Mouse (Mus musculus): ENCODE data around the gene Hdac4. TPM values are rescaled to one million over a fixed set of nuclear protein-coding genes. Genes with fewer than 3 reads are reported as not detected.

Hdac4 gene
- polyA plus RNA-seq, 1 experiment from 2014 or later = 20.7 TPM

DNA sequence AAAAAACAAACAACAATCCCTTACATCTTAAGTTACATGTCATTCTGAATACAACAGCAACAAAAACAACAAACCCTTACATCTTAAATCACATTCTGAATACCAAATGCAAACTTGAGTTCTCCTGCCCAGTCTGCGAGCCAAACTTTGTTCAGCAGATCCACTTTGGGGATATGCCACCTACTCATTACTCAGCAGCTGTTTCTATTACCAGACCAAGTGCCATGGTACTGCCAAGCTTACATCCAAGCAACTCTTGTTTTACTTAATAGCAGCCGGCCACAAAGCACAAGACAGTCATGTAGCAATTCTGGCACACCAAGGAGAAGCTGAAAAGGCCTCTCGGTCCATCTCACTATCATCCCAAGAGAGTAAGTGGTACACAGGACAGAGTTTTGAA is 138.4 kb downstream of the Hdac4 start:
- no peaks in the 10 kb centered on the region; the same call in 1 of the 2 replicates for H3K36me3 ChIP-seq
- 95% methylated on average over 3 of the region's 3 CpGs for WGBS
- no peak overlapping the region for H3K27ac ChIP-seq
- no peak overlapping the region for H3K4me3 ChIP-seq
- no peak for DNase-seq (ENCODE audit: low spot score)
- no peaks in the 10 kb centered on the region for H3K9me3 ChIP-seq (replicated peaks)
- no peaks in the 10 kb centered on the region for H3K27me3 ChIP-seq (ENCODE audit: low read depth, poor library complexity, severe bottlenecking)
- H3K4me1 ChIP-seq = peaks cover 17% of the 10 kb centered on the region

GRCm38 (mm10) chr1:92055149-92055548 is 140.3 kb downstream of the Hdac4 start:
- 64% methylated on average over 2 of the region's 2 CpGs for WGBS
- Histone ChIP-seq H3K4me1 (peaks cover 12% of the 10 kb centered on the region; the same call in 1 of the 2 replicates), H3K27me3 (ENCODE audit: low read depth, poor library complexity, severe bottlenecking) (no peaks in the 10 kb centered on the region), H3K27ac (no peak overlapping the region), H3K4me3 (no peak overlapping the region), H3K36me3 (no peaks in the 10 kb centered on the region; the same call in 1 of the 2 replicates), H3K9me3 (replicated peaks) (no peaks in the 10 kb centered on the region)
- DNase-seq (ENCODE audit: low spot score) = no peak

- H3K9me3 ChIP-seq (replicated peaks) = no peaks in the 10 kb centered on the region
- no peak for DNase-seq (ENCODE audit: low spot score)
- no peak overlapping the region for H3K4me3 ChIP-seq
- no peaks in the 10 kb centered on the region; the same call in 1 of the 2 replicates for H3K36me3 ChIP-seq
- H3K27ac ChIP-seq = no peak overlapping the region
- H3K4me1 ChIP-seq = peaks cover 9% of the 10 kb centered on the region; the same call in 1 of the 2 replicates
- 89% methylated on average over 4 of the region's 4 CpGs for WGBS
- no peaks in the 10 kb centered on the region for H3K27me3 ChIP-seq (ENCODE audit: low read depth, poor library complexity, severe bottlenecking)
Observed at GRCm38 (mm10) chr1:92052190-92052589, 143.3 kb downstream of the Hdac4 start.

GRCm38 (mm10) chr1:92051489-92052062 is 143.9 kb downstream of the Hdac4 start:
- DNase-seq (ENCODE audit: low spot score) = no peak
- Histone ChIP-seq H3K36me3 (no peaks in the 10 kb centered on the region; the same call in 1 of the 2 replicates), H3K27ac (no peak overlapping the region), H3K4me1 (peaks cover 9% of the 10 kb centered on the region; the same call in 1 of the 2 replicates), H3K9me3 (replicated peaks) (no peaks in the 10 kb centered on the region), H3K4me3 (no peak overlapping the region), H3K27me3 (ENCODE audit: low read depth, poor library complexity, severe bottlenecking) (no peaks in the 10 kb centered on the region)
- WGBS = 91% methylated on average over 4 of the region's 4 CpGs

DNA sequence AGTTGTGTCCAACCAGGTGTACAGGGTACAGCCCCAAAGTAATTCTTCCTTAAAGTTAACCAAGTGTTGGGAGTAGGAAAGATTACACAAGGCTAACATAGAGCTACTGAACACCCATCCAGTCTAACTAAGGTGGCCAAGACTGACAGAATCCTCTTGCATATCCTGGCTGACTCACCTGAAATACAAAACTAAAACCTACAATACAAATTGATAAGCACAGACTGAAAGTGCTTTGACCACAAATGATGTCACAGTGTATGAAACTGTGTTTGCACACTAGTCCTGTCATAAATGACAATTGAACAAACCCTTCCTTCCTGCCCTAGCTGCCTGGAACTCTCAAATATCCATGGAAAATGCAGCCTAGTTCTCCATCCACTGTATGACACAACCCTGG is 144.5 kb downstream of the Hdac4 start:
- Histone ChIP-seq H3K27ac (no peak overlapping the region), H3K4me1 (peaks cover 9% of the 10 kb centered on the region; the same call in 1 of the 2 replicates), H3K27me3 (ENCODE audit: low read depth, poor library complexity, severe bottlenecking) (no peaks in the 10 kb centered on the region), H3K9me3 (replicated peaks) (no peaks in the 10 kb centered on the region), H3K36me3 (no peaks in the 10 kb centered on the region; the same call in 1 of the 2 replicates), H3K4me3 (no peak overlapping the region)
- DNase-seq (ENCODE audit: low spot score) = no peak

DNA sequence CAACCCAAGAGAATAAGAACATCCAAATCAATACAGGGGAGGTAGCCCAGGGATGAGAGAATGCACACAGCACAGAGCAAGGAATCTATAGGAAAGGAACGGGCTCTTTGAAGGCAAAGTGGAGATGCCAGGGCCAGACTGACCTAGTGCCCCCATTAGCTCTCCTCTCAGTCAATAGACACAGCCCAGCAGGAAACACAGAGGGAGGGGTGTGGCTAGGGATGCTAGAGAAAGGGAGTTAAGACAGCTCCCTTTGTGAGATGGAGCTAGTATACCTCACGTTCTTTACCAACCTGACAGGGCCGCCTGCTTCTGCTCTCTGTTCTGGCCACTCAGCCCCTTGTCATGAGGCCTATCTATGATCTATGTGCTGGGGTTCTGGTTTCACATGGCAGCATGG is 144.9 kb downstream of the Hdac4 start:
- Histone ChIP-seq H3K4me1 (peaks cover 9% of the 10 kb centered on the region; the same call in 1 of the 2 replicates), H3K9me3 (replicated peaks) (no peaks in the 10 kb centered on the region), H3K36me3 (no peaks in the 10 kb centered on the region; the same call in 1 of the 2 replicates), H3K27ac (no peak overlapping the region), H3K27me3 (ENCODE audit: low read depth, poor library complexity, severe bottlenecking) (no peaks in the 10 kb centered on the region), H3K4me3 (no peak overlapping the region)
- WGBS = 33% methylated on average over 3 of the region's 3 CpGs
- DNase-seq (ENCODE audit: low spot score) = no peak

DNA sequence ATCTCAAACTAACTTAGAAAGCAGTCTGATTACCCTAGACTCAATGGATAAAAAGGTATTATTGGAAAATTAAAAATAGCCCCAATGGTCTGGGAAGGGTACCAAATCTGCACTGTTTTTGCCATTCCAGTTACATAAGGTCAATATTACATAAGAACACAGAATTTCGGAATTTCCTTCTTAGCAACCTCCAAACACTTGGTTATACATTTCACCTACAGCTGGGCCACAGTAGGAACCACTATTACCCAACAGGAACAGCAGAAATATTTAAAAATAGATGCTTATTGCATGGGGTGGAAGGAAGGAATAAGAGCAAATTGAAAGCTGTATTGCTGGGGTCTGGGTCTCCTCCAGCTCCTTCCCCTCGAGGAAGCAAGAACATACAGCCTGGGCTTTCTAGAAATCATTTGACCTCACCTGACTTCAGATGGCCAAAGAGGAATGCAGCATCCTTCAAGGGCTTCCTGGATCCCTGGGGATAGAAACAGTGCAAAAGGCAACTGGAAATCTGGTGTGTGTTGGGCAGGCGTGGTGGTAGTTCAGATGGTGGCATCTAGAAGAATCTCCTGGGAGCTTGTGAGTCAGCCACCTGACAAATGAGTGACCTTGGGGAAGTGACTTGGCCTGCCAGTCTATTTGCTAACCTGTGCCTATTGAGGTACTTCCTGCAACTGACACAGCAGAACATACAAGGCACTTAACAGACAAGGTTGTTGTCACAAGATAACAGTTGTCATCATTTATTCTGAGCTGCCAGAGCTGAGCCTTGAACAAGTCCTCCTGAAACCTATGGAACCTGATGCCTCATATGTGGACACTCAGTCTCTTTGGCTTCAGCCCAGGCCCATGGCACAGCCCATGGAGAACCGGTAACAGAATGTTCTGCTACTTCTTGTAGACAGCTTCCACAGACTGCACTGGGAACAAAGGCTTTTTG is 146.8 kb downstream of the Hdac4 start:
- H3K27me3 ChIP-seq (ENCODE audit: low read depth, poor library complexity, severe bottlenecking) = no peaks in the 10 kb centered on the region
- H3K9me3 ChIP-seq (replicated peaks) = no peaks in the 10 kb centered on the region
- no peak overlapping the region for H3K27ac ChIP-seq
- WGBS = 94% methylated on average over 4 of the region's 4 CpGs
- no peak for DNase-seq (ENCODE audit: low spot score)
- no peaks in the 10 kb centered on the region for H3K36me3 ChIP-seq
- peaks cover 20% of the 10 kb centered on the region for H3K4me1 ChIP-seq
- H3K4me3 ChIP-seq = no peak overlapping the region

DNA sequence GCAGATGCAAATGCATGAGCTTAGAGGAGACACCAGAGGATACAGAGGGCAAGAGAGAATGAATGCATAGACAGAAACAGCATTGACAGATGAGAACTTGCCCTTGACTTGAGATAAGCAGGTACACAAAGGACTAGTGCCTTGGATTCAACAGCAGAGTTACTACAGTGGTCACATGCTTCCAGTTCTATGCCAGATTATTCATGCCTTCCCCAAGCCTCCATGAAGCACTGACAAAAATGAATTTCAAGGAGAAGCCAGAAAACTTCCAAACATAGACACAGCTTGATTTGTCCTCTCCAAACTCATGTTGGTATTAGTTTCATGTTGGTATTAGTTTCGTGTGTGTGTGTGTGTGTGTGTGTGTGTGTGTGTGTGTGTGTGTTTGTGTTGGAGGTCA is 149.8 kb downstream of the Hdac4 start:
- Histone ChIP-seq H3K4me1 (peaks cover 20% of the 10 kb centered on the region), H3K27me3 (ENCODE audit: low read depth, poor library complexity, severe bottlenecking) (no peaks in the 10 kb centered on the region), H3K36me3 (no peaks in the 10 kb centered on the region), H3K4me3 (no peak overlapping the region), H3K27ac (no peak overlapping the region), H3K9me3 (replicated peaks) (no peaks in the 10 kb centered on the region)
- 76% methylated on average over 1 of the region's 1 CpGs for WGBS
- DNase-seq (ENCODE audit: low spot score) = no peak

DNA sequence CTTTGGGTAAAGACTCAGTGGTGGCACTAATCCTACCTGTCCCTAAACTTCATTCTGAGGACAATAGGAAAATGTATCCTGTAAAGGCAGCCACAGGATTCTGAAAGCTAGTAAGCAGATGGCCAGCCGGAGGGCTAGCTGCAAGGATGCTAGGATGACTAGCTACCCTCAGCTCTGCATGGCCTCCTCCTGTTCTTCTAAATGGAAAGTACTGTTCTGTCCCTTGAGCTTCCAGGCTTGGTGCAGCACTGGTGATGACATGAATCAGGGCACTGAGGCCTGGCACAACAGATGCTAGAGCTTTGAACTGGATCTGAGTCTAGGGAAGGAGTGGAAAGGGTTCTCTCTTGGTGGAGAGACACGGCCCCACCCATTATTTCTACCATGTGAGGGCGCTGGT is 150.6 kb downstream of the Hdac4 start:
- 82% methylated on average over 3 of the region's 3 CpGs for WGBS
- no peaks in the 10 kb centered on the region for H3K36me3 ChIP-seq
- no peaks in the 10 kb centered on the region for H3K27me3 ChIP-seq (ENCODE audit: low read depth, poor library complexity, severe bottlenecking)
- peaks cover 17% of the 10 kb centered on the region for H3K4me1 ChIP-seq
- H3K4me3 ChIP-seq = no peak overlapping the region
- no peak for DNase-seq (ENCODE audit: low spot score)
- no peak overlapping the region; the same call in 1 of the 2 replicates for H3K27ac ChIP-seq
- no peaks in the 10 kb centered on the region for H3K9me3 ChIP-seq (replicated peaks)

- H3K27me3 ChIP-seq (ENCODE audit: low read depth, poor library complexity, severe bottlenecking) = no peaks in the 10 kb centered on the region
- no peak for DNase-seq (ENCODE audit: low spot score)
- H3K27ac ChIP-seq = no peak overlapping the region
- no peaks in the 10 kb centered on the region for H3K36me3 ChIP-seq
- no peaks in the 10 kb centered on the region for H3K9me3 ChIP-seq (replicated peaks)
- peaks cover 17% of the 10 kb centered on the region for H3K4me1 ChIP-seq
- H3K4me3 ChIP-seq = no peak overlapping the region
Observed at GRCm38 (mm10) chr1:92043989-92044388, 151.5 kb downstream of the Hdac4 start.

- WGBS = 79% methylated on average over 3 of the region's 3 CpGs
- Histone ChIP-seq H3K4me3 (no peak overlapping the region), H3K36me3 (no peaks in the 10 kb centered on the region), H3K9me3 (replicated peaks) (no peaks in the 10 kb centered on the region), H3K27ac (no peak overlapping the region), H3K4me1 (peaks cover 17% of the 10 kb centered on the region), H3K27me3 (ENCODE audit: low read depth, poor library complexity, severe bottlenecking) (no peaks in the 10 kb centered on the region)
- DNase-seq (ENCODE audit: low spot score) = no peak
Observed at GRCm38 (mm10) chr1:92042126-92042525, 153.4 kb downstream of the Hdac4 start.

DNA sequence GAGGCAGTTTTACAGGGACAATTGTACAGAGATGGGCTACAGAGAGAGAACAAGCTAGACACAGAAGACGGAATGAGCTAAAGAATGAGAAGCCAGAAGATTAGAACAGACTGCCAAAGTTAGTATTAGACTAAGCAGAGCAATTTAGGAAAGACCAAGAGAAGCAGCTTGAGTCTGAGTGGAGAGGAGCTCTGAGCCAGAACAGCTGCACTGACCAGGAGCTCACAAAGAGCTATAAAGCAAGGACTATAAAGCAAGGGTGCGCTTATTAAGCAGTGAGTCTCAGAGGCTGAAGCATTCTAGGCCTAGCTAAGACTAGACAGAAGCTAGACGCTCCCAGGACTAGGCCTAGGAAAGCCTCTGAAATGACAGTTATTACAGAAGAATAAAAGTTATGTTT is 154.2 kb downstream of the Hdac4 start:
- 56% methylated on average over 3 of the region's 3 CpGs for WGBS
- H3K27me3 ChIP-seq (ENCODE audit: low read depth, poor library complexity, severe bottlenecking) = no peaks in the 10 kb centered on the region
- no peak overlapping the region for H3K27ac ChIP-seq
- H3K4me1 ChIP-seq = peaks cover 17% of the 10 kb centered on the region
- no peaks in the 10 kb centered on the region for H3K36me3 ChIP-seq
- no peak for DNase-seq (ENCODE audit: low spot score)
- H3K4me3 ChIP-seq = no peak overlapping the region
- H3K9me3 ChIP-seq (replicated peaks) = no peaks in the 10 kb centered on the region

- Histone ChIP-seq H3K9me3 (replicated peaks) (no peaks in the 10 kb centered on the region), H3K4me1 (peaks cover 5% of the 10 kb centered on the region), H3K4me3 (no peak overlapping the region), H3K36me3 (0 out of 2 replicates have a peak, but pooled peaks cover 2% of the 10 kb centered on the region), H3K27ac (no peak overlapping the region), H3K27me3 (ENCODE audit: low read depth, poor library complexity, severe bottlenecking) (no peaks in the 10 kb centered on the region)
- DNase-seq (ENCODE audit: low spot score) = no peak
- WGBS = 91% methylated on average over 1 of the region's 1 CpGs
Observed at GRCm38 (mm10) chr1:92038714-92039113, 156.8 kb downstream of the Hdac4 start.
